Mouse (Mus musculus) heart, postnatal 0 days (tissue): Measurements from ENCODE around the gene Slc52a3.

Experiments
- CTCF ChIP-seq: IDR thresholded peaks from 2 replicates; pipeline ENCODE4 v1.5.1; 2016; ENCODE audit warnings: antibody characterized with exemption, control low read depth, low read depth
- EP300 ChIP-seq: IDR thresholded peaks from 2 replicates; pipeline ENCODE4 v1.6.1; 2016; ENCODE audit warnings: antibody characterized with exemption, low read depth

DNA sequence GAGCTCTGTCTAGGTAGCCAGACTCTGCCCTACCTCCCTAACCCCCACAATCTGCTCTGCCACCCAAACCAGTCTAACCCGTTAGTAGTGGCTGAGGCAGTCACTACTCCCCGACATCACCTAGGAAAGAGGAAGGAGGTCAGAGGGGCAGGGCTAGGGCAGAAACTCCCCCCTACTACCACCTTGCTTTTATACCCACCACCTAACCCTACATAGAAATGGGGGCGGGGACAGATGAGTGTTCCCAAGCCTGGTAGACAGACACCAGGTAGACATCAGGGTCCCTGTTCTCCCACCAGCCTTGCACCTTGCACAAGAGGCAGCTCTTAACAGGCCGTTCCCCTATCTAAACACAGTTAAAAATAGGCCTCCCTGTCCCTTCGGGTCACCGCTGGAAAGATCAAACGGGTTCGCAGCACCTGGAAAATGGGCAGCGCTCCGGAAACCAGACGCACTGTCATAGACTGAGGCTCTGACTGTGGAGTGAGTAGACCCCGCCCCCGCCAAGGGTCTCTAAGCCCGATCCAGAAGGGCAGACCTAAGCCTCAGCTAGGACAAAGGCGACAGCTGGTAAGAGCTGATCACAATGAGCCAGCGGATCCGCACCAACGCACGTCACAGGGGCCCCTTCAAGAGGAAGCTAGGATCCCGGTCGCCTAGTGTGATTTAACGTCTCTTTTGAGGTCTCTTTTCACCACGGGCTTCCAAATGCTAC lies 23.3 kb upstream of the Slc52a3 start:
- TF ChIP-seq CTCF (no peak), EP300 (no peak)
